Mouse (Mus musculus): ENCODE data around the gene Adss.

DNA sequence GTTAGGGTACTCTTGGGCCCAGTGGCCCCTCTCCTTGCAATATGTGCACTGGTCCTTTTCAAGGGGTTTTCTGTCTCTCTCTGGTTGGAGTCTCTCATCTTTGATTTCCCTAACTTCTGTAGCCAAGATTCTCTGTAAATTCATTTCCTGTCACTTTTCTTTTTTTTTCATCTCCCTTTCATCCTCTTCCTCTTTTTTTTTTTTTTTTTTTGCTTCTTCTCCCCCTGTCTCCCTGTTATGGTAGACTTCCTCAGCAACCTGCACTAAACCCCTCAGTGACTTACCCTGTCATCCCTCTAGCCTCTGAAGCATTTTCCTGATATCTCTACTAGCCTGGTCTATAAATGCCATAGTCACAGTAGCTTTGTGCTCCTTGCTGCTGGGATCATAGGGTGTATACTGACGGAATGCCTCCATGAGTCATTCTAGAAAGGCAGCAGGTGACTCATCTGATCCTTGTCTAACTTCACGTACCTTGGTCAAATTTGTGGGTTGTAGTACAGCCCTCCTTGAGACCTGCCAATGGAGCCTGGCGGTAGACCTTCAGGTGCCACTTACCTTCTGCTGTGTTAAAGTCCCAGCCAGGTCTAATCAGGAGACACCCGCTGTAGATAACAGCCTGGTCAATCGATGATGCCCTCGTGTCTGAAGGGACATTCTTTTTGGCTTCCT, 48.3 kb downstream of the Adss start:
- no peak for TF ChIP-seq CTCF (IDR thresholded peaks at IDR 0.05; ENCODE audit: low read depth, low read length)
- no peak for TF ChIP-seq TAL1 (conservative IDR thresholded peaks at IDR 0.05; ENCODE audit: low read depth, low read length)
- no peak for TF ChIP-seq GATA1 (IDR thresholded peaks at IDR 0.05; ENCODE audit: borderline replicate concordance, low read length)

Measured in G1E (cell line).